Mouse (Mus musculus): ENCODE data around the gene Cenpp. TPM values are rescaled to one million over a fixed set of nuclear protein-coding genes. Genes with fewer than 3 reads are reported as not detected.

Gene Cenpp
- polyA plus RNA-seq, 1 experiment from 2014 or later: 38.4 TPM

DNA sequence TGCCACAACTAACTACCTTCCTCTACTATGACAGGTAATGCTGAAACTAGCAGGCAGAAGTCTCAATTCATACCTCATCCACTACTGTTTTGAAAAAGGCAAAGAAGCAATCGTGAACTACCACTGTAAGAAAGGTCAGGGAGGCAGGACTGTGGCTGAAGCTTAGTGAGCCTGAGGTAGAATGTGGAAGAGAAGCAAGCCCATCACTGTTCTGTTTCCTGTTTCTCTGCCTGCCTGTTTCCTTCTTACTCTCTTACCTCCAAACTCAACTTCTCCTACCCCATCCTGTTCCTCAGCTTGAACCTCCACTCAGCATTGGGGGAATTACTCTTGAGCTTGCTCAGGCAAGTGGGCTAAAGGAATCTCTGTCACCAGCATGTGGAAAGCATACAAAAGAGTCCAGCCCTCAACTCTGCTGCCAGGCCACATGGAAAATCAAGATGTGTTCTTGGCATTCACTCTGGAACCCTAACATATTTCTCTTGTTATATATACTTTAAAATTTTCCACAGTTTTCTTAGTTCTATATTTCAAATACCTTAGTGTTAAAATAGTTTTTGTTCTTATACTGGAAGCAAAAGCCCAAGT is 104.9 kb downstream of the Cenpp start:
- no peaks in the 10 kb centered on the region for H3K36me3 ChIP-seq
- 85% methylated on average over 1 of the region's 1 CpGs for WGBS

GRCm38 (mm10) chr13:49546517-49546916 is 106.1 kb downstream of the Cenpp start:
- no peaks in the 10 kb centered on the region for H3K36me3 ChIP-seq
- no peak for DNase-seq (ENCODE audit: low spot score)
- H3K4me1 ChIP-seq: no peaks in the 10 kb centered on the region
- 83% methylated on average over 1 of the region's 1 CpGs for WGBS
- H3K27ac ChIP-seq (replicated peaks): no peak overlapping the region
- H3K9me3 ChIP-seq (replicated peaks): no peaks in the 10 kb centered on the region
- no peaks in the 10 kb centered on the region for H3K27me3 ChIP-seq (ENCODE audit: low read depth, poor library complexity, severe bottlenecking)
- H3K4me3 ChIP-seq: no peak overlapping the region

More for the DNA sequence above, 104.9 kb downstream of the Cenpp start:
- H3K4me1 ChIP-seq: no peaks in the 10 kb centered on the region
- H3K27me3 ChIP-seq (ENCODE audit: low read depth, poor library complexity, severe bottlenecking): no peaks in the 10 kb centered on the region
- H3K4me3 ChIP-seq: no peak overlapping the region
- H3K9me3 ChIP-seq (replicated peaks): no peaks in the 10 kb centered on the region
- no peak for DNase-seq (ENCODE audit: low spot score)
- H3K27ac ChIP-seq (replicated peaks): no peak overlapping the region

DNA sequence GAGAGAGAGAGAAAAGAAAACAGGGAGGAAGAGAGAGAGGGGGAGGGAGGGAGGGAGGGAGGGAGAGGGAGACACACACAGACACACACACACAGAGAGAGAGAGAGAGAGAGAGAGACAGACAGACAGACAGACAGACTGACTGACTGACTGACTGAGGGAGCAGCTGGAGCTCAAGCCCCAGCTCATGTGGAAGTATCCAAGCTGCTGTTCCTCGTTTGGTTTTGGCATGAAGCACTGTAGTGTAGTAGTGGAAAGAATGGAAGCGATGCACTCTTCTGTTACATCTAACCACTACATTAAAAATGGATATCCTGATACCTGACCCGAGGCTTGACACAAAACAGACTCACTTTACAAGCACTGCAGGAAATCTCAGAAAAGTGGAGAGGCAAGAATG is 106.9 kb downstream of the Cenpp start:
- no peak for DNase-seq (ENCODE audit: low spot score)
- 76% methylated on average over 3 of the region's 3 CpGs for WGBS
- no peaks in the 10 kb centered on the region for H3K9me3 ChIP-seq (replicated peaks)

GRCm38 (mm10) chr13:49544279-49544678 is 108.3 kb downstream of the Cenpp start, which contains the start of gene Aspn:
TSS of gene Aspn (plus strand) at chr13:49544443.
- 91% methylated on average over 3 of the region's 3 CpGs for WGBS
- no peak for DNase-seq (ENCODE audit: low spot score)
- H3K4me3 ChIP-seq: no peak within 1 kb of the TSS
- no peaks in the 10 kb centered on the region for H3K36me3 ChIP-seq
- H3K9me3 ChIP-seq (replicated peaks): no peaks in the 10 kb centered on the region
- H3K27me3 ChIP-seq (ENCODE audit: low read depth, poor library complexity, severe bottlenecking): no peaks in the 10 kb centered on the region
- H3K4me1 ChIP-seq: no peaks in the 10 kb centered on the region
- no peak within 1 kb of the TSS for H3K27ac ChIP-seq (replicated peaks)

More for the DNA sequence above, 106.9 kb downstream of the Cenpp start:
- no peaks in the 10 kb centered on the region for H3K36me3 ChIP-seq
- no peak overlapping the region for H3K27ac ChIP-seq (replicated peaks)
- H3K4me1 ChIP-seq: no peaks in the 10 kb centered on the region
- no peak overlapping the region for H3K4me3 ChIP-seq
- no peaks in the 10 kb centered on the region for H3K27me3 ChIP-seq (ENCODE audit: low read depth, poor library complexity, severe bottlenecking)

GRCm38 (mm10) chr13:49538693-49539092 is 113.9 kb downstream of the Cenpp start:
- no peaks in the 10 kb centered on the region for H3K27me3 ChIP-seq (ENCODE audit: low read depth, poor library complexity, severe bottlenecking)
- no peaks in the 10 kb centered on the region for H3K4me1 ChIP-seq
- H3K9me3 ChIP-seq (replicated peaks): no peaks in the 10 kb centered on the region
- DNase-seq (ENCODE audit: low spot score): no peak
- H3K4me3 ChIP-seq: no peak overlapping the region
- H3K36me3 ChIP-seq: no peaks in the 10 kb centered on the region
- 95% methylated on average over 1 of the region's 1 CpGs for WGBS
- H3K27ac ChIP-seq (replicated peaks): no peak overlapping the region

DNA sequence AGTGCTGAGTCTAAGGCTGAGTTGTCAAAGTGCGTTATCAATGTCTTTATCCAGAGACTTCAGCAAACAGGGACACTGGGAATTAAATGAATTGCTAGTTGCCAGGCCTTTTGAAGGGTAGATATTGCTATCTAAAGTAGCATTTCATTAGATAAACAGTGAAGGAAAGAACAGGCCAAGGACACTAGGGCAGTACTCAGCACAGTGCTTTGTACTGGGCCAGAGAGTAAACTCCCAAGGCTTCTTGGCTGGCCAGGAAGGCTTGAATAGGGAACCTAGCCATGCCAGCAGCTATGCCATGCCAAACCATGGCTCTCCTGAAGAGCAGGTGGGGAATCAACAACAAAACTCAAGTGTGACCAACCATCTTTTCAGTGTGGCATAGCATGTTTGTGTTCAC is 115.6 kb downstream of the Cenpp start:
- H3K9me3 ChIP-seq (replicated peaks): no peaks in the 10 kb centered on the region
- no peak for DNase-seq (ENCODE audit: low spot score)
- H3K36me3 ChIP-seq: no peaks in the 10 kb centered on the region
- no peak overlapping the region for H3K4me3 ChIP-seq
- H3K4me1 ChIP-seq: no peaks in the 10 kb centered on the region
- H3K27ac ChIP-seq (replicated peaks): no peak overlapping the region
- 89% methylated on average over 1 of the region's 1 CpGs for WGBS
- H3K27me3 ChIP-seq (ENCODE audit: low read depth, poor library complexity, severe bottlenecking): no peaks in the 10 kb centered on the region

GRCm38 (mm10) chr13:49530636-49531035 is 121.9 kb downstream of the Cenpp start:
- H3K27ac ChIP-seq (replicated peaks): no peak overlapping the region
- no peaks in the 10 kb centered on the region for H3K9me3 ChIP-seq (replicated peaks)
- no peaks in the 10 kb centered on the region for H3K4me1 ChIP-seq
- WGBS: 93% methylated on average over 4 of the region's 4 CpGs
- no peak overlapping the region for H3K4me3 ChIP-seq
- H3K27me3 ChIP-seq (ENCODE audit: low read depth, poor library complexity, severe bottlenecking): no peaks in the 10 kb centered on the region
- no peaks in the 10 kb centered on the region for H3K36me3 ChIP-seq
- no peak for DNase-seq (ENCODE audit: low spot score)

DNA sequence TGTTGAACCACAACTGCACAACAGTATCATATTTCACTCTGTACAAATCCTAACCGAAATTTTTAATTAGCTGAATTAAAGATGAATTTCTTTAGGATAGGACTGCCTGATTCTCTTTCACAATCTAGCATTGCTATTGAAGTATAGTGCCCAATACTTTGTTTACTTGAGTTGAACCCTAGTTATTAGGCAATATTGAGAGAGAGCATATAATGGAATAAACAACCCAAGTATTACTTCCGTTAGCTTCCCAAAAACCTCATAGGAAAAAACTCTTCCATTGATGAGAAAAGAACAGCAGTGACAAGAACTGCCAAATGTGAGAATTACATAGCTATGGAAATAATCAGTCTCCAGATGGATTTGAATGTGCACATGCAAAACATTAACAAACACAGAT is 126.3 kb downstream of the Cenpp start:
- 92% methylated on average over 2 of the region's 2 CpGs for WGBS

DNA sequence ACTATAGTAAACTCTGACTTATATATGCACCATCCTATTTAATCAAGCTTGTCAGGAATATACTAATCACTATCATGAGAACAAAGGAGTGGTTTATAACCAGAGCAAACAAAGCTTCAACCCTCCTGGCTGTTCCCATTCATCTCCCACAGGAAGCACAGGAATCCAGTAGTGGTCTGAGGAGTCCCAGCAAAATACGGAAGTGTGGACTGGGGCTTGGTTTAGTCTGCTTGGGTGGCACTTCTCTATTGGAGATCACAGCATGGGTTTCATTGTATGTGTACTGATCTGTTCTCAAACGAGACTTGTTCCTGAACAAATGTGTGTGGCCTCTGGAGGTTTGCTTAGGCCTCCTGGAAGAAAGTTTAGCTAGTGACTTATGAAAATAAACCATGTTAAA is 133.8 kb downstream of the Cenpp start:
- H3K4me1 ChIP-seq: no peaks in the 10 kb centered on the region
- 46% methylated on average over 2 of the region's 2 CpGs for WGBS

More for the DNA sequence above, 126.3 kb downstream of the Cenpp start:
- Histone ChIP-seq H3K27me3 (ENCODE audit: low read depth, poor library complexity, severe bottlenecking) (no peaks in the 10 kb centered on the region), H3K36me3 (no peaks in the 10 kb centered on the region), H3K27ac (replicated peaks) (no peak overlapping the region), H3K9me3 (replicated peaks) (no peaks in the 10 kb centered on the region), H3K4me1 (no peaks in the 10 kb centered on the region), H3K4me3 (no peak overlapping the region)
- DNase-seq (ENCODE audit: low spot score): no peak

GRCm38 (mm10) chr13:49507176-49507575 is 145.4 kb downstream of the Cenpp start:
- no peaks in the 10 kb centered on the region for H3K9me3 ChIP-seq (replicated peaks)
- 77% methylated on average over 3 of the region's 3 CpGs for WGBS
- DNase-seq (ENCODE audit: low spot score): no peak
- H3K36me3 ChIP-seq: no peaks in the 10 kb centered on the region
- peaks cover 12% of the 10 kb centered on the region for H3K4me1 ChIP-seq
- H3K27ac ChIP-seq (replicated peaks): no peak overlapping the region
- no peak overlapping the region for H3K4me3 ChIP-seq
- H3K27me3 ChIP-seq (ENCODE audit: low read depth, poor library complexity, severe bottlenecking): no peaks in the 10 kb centered on the region

More for the DNA sequence above, 133.8 kb downstream of the Cenpp start:
- Histone ChIP-seq H3K4me3 (no peak overlapping the region), H3K27ac (replicated peaks) (no peak overlapping the region), H3K27me3 (ENCODE audit: low read depth, poor library complexity, severe bottlenecking) (no peaks in the 10 kb centered on the region), H3K9me3 (replicated peaks) (no peaks in the 10 kb centered on the region), H3K36me3 (no peaks in the 10 kb centered on the region)
- DNase-seq (ENCODE audit: low spot score): no peak

GRCm38 (mm10) chr13:49505776-49506175 is 146.8 kb downstream of the Cenpp start:
- Histone ChIP-seq H3K9me3 (replicated peaks) (no peaks in the 10 kb centered on the region), H3K4me1 (peaks cover 12% of the 10 kb centered on the region), H3K27ac (replicated peaks) (no peak overlapping the region), H3K36me3 (no peaks in the 10 kb centered on the region), H3K4me3 (no peak overlapping the region), H3K27me3 (ENCODE audit: low read depth, poor library complexity, severe bottlenecking) (no peaks in the 10 kb centered on the region)
- DNase-seq (ENCODE audit: low spot score): no peak
- WGBS: 89% methylated on average over 4 of the region's 4 CpGs

- Histone ChIP-seq H3K4me3 (no peak within 1 kb of the TSS), H3K36me3 (no peaks in the 10 kb centered on the region), H3K27me3 (ENCODE audit: low read depth, poor library complexity, severe bottlenecking) (no peaks in the 10 kb centered on the region), H3K9me3 (replicated peaks) (no peaks in the 10 kb centered on the region), H3K4me1 (peaks cover 12% of the 10 kb centered on the region), H3K27ac (replicated peaks) (peak within 1 kb of the TSS; percentile 61)
- no peak for DNase-seq (ENCODE audit: low spot score)
- WGBS: 54% methylated on average over 4 of the region's 4 CpGs
Measured at GRCm38 (mm10) chr13:49504510-49504909, 148.1 kb downstream of the Cenpp start, which contains the start of gene Ecm2. TSS of gene Ecm2 (plus strand) at chr13:49504810.

GRCm38 (mm10) chr13:49492376-49493368 is 159.9 kb downstream of the Cenpp start, which contains the start of gene Tes3-ps:
TSS of gene Tes3-ps (plus strand) at chr13:49493318.
- WGBS: 84% methylated on average over 6 of the region's 6 CpGs
- H3K27ac ChIP-seq (replicated peaks): no peak within 1 kb of the TSS
- H3K9me3 ChIP-seq (replicated peaks): no peaks in the 10 kb centered on the region
- H3K27me3 ChIP-seq (ENCODE audit: low read depth, poor library complexity, severe bottlenecking): no peaks in the 10 kb centered on the region
- no peak for DNase-seq (ENCODE audit: low spot score)
- no peak within 1 kb of the TSS for H3K4me3 ChIP-seq
- H3K36me3 ChIP-seq: no peaks in the 10 kb centered on the region
- H3K4me1 ChIP-seq: no peaks in the 10 kb centered on the region

Data from midbrain, embryonic 10.5 days (tissue).